Mouse (Mus musculus) myocyte (in vitro differentiated cells): ENCODE measurements around the gene Ncbp2.

Source experiments
- CEBPB ChIP-seq: IDR thresholded peaks from 2 replicates; pipeline ENCODE4 v1.6.1; 2011; ENCODE audit warnings: mild to moderate bottlenecking, moderate library complexity; ENCODE audit not compliant: poor library complexity, insufficient read depth, severe bottlenecking
- E2F4 ChIP-seq: IDR thresholded peaks from one replicate; pipeline ENCODE4 v1.6.1; 2011; ENCODE audit warnings: mild to moderate bottlenecking, control low read depth, moderate library complexity; ENCODE audit not compliant: insufficient read depth
- MAX ChIP-seq: IDR thresholded peaks from one replicate; pipeline ENCODE4 v1.6.1; 2011; ENCODE audit warnings: low read depth, mild to moderate bottlenecking, control low read depth
- MYOG ChIP-seq, 3 experiments: IDR thresholded peaks; one replicate each; pipeline ENCODE4 v1.6.1; 2011; ENCODE audit warnings: control low read depth in 2 of 3, low read depth in 2 of 3, mild to moderate bottlenecking in 2 of 3; ENCODE audit not compliant: insufficient read length in 2 of 3, control insufficient read depth in 1 of 3, insufficient read depth in 1 of 3
- POLR2A ChIP-seq: IDR thresholded peaks from one replicate; pipeline ENCODE4 v1.6.1; 2011; ENCODE audit warnings: low read depth, mild to moderate bottlenecking, control low read depth, moderate library complexity; ENCODE audit not compliant: insufficient read length
- POLR2AphosphoS2 ChIP-seq: IDR thresholded peaks from one replicate; pipeline ENCODE4 v1.6.1; 2011; ENCODE audit warnings: low read depth, control low read depth; ENCODE audit not compliant: insufficient read length
- SRF ChIP-seq: IDR thresholded peaks from one replicate; pipeline ENCODE4 v1.6.1; 2011; ENCODE audit warnings: low read depth; ENCODE audit not compliant: control insufficient read depth, insufficient read length
- TCF12 ChIP-seq: IDR thresholded peaks from one replicate; pipeline ENCODE4 v1.6.1; 2011; ENCODE audit warnings: mild to moderate bottlenecking, control low read depth; ENCODE audit not compliant: poor library complexity, insufficient read depth, severe bottlenecking
- TCF3 ChIP-seq: IDR thresholded peaks from one replicate; pipeline ENCODE4 v1.6.1; 2011; ENCODE audit warnings: low read depth, control low read depth; ENCODE audit not compliant: insufficient read length
- USF1 ChIP-seq: IDR thresholded peaks from one replicate; pipeline ENCODE4 v1.6.1; 2011; ENCODE audit warnings: low read depth, mild to moderate bottlenecking, control low read depth, moderate library complexity

DNA sequence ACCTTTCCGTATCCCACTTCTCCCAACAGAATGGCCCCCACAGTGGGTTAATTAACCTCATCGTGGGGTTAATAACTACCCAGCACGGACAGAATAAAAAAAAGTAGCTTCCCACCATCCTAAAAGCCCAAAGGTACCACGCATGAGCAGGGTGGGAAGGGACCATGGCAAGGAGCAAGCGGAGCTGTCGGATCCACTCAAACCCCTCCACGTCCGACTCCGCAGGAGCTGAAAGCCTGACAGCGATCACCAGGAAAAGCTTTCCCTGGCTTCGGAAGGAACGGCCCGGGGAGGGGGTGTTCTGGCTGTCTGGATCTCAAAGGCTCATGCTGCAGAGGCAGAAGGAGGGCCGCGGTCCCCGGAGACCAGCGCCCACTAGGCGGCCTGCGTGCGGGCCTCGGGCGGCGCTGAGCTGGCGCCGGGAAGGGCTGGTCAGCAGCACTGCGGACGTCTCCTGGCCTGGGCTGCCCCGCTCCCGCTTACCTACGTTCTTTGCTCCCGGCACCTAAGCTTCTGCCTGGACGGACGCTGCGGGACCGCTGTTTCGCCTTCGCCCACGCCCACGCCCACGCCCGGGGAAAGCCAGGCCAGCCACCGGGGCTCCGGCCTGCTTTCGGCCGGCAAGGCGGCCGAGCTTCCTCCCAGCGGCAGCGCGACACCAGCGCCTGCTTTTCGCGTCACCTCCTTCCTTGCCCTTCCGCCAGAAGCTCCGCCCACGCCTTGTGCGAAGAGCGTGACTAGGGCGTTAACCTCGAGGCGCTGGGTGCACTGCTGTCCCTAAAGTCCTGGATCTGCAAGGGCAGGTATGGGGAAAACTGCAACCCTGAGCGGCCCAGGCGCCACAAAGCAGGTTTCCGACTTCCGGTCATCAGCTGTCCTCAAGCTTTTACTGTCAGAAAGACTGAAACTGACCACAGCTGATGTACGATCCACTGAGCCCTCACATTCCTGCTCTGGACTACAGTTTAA is 54.5 kb downstream of the Ncbp2 start, which contains the start of gene Senp5:
- peak; percentile 92 for TF ChIP-seq POLR2A
- no peak for TF ChIP-seq CEBPB
- TF ChIP-seq TCF12: no peak
- no peak for TF ChIP-seq MYOG (IDR thresholded peaks at IDR 0.05; ENCODE audit: control insufficient read depth in 1 of 3, insufficient read depth in 1 of 3, insufficient read length in 2 of 3, low read depth in 2 of 3)
- TF ChIP-seq USF1: no peak
- TF ChIP-seq MAX: peak; percentile 85
- TF ChIP-seq E2F4: no peak
- TF ChIP-seq TCF3: no peak
- TF ChIP-seq SRF: peak; percentile 73
- peak; percentile 96 for TF ChIP-seq POLR2AphosphoS2
